Comparison of ENCODE assay signal across 7 mouse cellular contexts in genomic region chr3:11212921-11213648, GRCm38 (mm10).
A peak's percentile ranks its signal among the peaks of the same experiment; 100 is the strongest.
DNase-seq lines count a peak whose midpoint lies in the region; ATAC-seq and TF ChIP-seq lines count a peak whose summit lies in the region.
"Not testable (repeated sequence)": the region's sequence is repeated elsewhere in the genome, so short reads cannot be mapped to it uniquely, and the experiment has no call there.

No protein-coding gene starts in this region.

- TF ChIP-seq CTCF in layer of hippocampus, adult 2 months (conservative IDR thresholded peaks at IDR 0.05): peak; percentile 40

- DNase-seq in NIH3T3 (ENCODE audit: low read depth): peak; percentile 20
- not testable (repeated sequence) for DNase-seq in layer of hippocampus, adult 2 months (ENCODE audit: low spot score in 2 of 2)
- DNase-seq in mesoderm, embryonic 11.5 days (ENCODE audit: low read depth, low spot score): peak; percentile 26

- H3K4me2 ChIP-seq in embryonic facial prominence, embryonic 12.5 days (replicated peaks): 0 out of 2 replicates have a peak overlapping the region, but pooled peaks have one; percentile 3
- H3K4me2 ChIP-seq in hindbrain, embryonic 13.5 days: peak overlapping the region; percentile 29; the same call in 1 of the 2 replicates
- 0 out of 2 replicates have a peak overlapping the region, but pooled peaks have one; percentile 8 for H3K4me2 ChIP-seq in neural tube, embryonic 14.5 days (ENCODE audit: low read depth, low read length)

- not testable (repeated sequence) for H3K27me3 ChIP-seq in embryonic facial prominence, embryonic 12.5 days; hindbrain, embryonic 13.5 days; neural tube, embryonic 14.5 days (ENCODE audit: control insufficient read depth, insufficient read depth, low read length)

- not testable (repeated sequence) for ATAC-seq in embryonic facial prominence, embryonic 12.5 days (ENCODE audit: insufficient number of reproducible peaks, insufficient read depth, low FRiP score, low TSS enrichment); hindbrain, embryonic 13.5 days (ENCODE audit: low FRiP score); neural tube, embryonic 14.5 days (ENCODE audit: low read depth)
- ATAC-seq in frontal cortex, adult (ENCODE audit: low TSS enrichment): peak; percentile 62; the same call in 1 of the 2 replicates

- 22% methylated on average over 9 of the region's 9 CpGs for WGBS in embryonic facial prominence, embryonic 12.5 days
- WGBS in hindbrain, embryonic 13.5 days: 35% methylated on average over 9 of the region's 9 CpGs
- WGBS in neural tube, embryonic 14.5 days: 29% methylated on average over 9 of the region's 9 CpGs

- H3K36me3 ChIP-seq in embryonic facial prominence, embryonic 12.5 days; hindbrain, embryonic 13.5 days; neural tube, embryonic 14.5 days (ENCODE audit: control insufficient read depth, insufficient read depth, low read length): not testable (repeated sequence)

- not testable (repeated sequence) for H3K9ac ChIP-seq in embryonic facial prominence, embryonic 12.5 days; hindbrain, embryonic 13.5 days; neural tube, embryonic 14.5 days (replicated peaks; ENCODE audit: low read depth, low read length)

- H3K4me1 ChIP-seq in embryonic facial prominence, embryonic 12.5 days; hindbrain, embryonic 13.5 days (replicated peaks); neural tube, embryonic 14.5 days (ENCODE audit: control insufficient read depth, insufficient read depth, low read length): not testable (repeated sequence)

- not testable (repeated sequence) for H3K9me3 ChIP-seq in embryonic facial prominence, embryonic 12.5 days; hindbrain, embryonic 13.5 days; neural tube, embryonic 14.5 days (ENCODE audit: control insufficient read depth, low read length)

- H3K4me3 ChIP-seq in embryonic facial prominence, embryonic 12.5 days: 0 out of 2 replicates have a peak overlapping the region, but pooled peaks have one; percentile 9
- not testable (repeated sequence) for H3K4me3 ChIP-seq in hindbrain, embryonic 13.5 days; layer of hippocampus, adult 2 months; neural tube, embryonic 14.5 days (ENCODE audit: low read depth, low read length)

- not testable (repeated sequence) for H3K27ac ChIP-seq in embryonic facial prominence, embryonic 12.5 days; hindbrain, embryonic 13.5 days; layer of hippocampus, adult 2 months; neural tube, embryonic 14.5 days (ENCODE audit: low read depth, low read length)
